Mouse (Mus musculus): ENCODE results near the gene Sox18. TPM values are rescaled to one million over a fixed set of nuclear protein-coding genes. Genes with fewer than 3 reads are reported as not detected.

Gene Sox18
- polyA plus RNA-seq (2012; rRNA removed), result 5.0 and 5.5 TPM in 2 replicates

DNA sequence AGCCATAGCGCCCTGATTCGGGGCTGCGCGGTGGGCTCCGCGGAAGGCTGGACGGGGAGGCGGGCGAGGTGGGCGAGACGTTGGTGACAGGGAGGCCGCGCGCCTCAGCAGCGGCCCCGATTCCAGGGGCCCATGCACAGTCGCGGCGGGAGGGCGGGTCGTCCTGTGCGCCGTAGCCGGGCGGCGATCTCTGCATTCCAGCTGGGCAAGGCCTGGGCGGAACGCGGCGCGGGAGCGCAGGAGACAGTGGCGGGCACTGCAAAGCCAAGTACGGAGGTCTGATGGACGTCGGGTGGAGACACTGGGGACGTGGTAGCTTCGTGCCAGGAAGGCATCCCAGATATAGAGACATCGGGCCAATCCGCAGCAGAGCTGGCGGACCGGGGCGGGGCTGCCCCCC, at the start of gene Sox18:
TSS of gene Sox18 (minus strand) at position 315 of the 400 bp plus-strand sequence.
- Histone ChIP-seq H3K4me1 (ENCODE audit: control insufficient read depth, insufficient read depth, low read length) (peaks cover 32% of the 10 kb centered on the region), H3K27me3 (ENCODE audit: control insufficient read depth, insufficient read depth, low read length) (no peaks in the 10 kb centered on the region), H3K27ac (ENCODE audit: control insufficient read depth, insufficient read depth, low read depth, low read length) (no peak within 1 kb of the TSS), H3K4me3 (ENCODE audit: control insufficient read depth, low read depth, low read length) (peak within 1 kb of the TSS; percentile 82), H3K36me3 (ENCODE audit: control insufficient read depth, insufficient read depth, low read length) (no peaks in the 10 kb centered on the region)
- no peak for TF ChIP-seq POLR2A (IDR thresholded peaks at IDR 0.05; ENCODE audit: control insufficient read depth, low read depth, low read length)
- TF ChIP-seq CTCF (IDR thresholded peaks at IDR 0.05; ENCODE audit: control insufficient read depth, insufficient read depth, insufficient replicate concordance, low read depth, low read length), result no peak

DNA sequence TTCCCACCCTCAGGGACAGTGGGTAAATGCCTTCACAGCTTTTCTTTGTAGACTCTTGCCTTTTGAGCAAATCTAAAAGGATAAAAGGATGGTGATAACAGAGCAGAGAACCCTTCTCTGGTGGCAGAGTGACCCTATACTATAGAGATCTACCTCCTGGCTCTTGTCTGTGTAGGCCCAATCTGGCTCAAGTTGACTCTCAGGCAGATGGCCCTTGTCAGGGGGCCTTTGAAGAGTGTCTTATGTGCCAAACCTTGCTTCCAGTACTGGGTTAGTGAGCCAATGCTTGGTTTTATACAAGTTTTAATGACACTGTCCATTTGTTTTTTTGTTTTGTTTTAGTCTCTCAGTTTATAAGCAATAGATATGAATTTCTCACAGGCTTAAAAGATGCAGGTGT, 49.8 kb upstream of the Sox18 start:
- no peaks in the 10 kb centered on the region for H3K36me3 ChIP-seq (ENCODE audit: control insufficient read depth, insufficient read depth, low read length)
- TF ChIP-seq CTCF (IDR thresholded peaks at IDR 0.05; ENCODE audit: control insufficient read depth, insufficient read depth, insufficient replicate concordance, low read depth, low read length) (no peak), POLR2A (IDR thresholded peaks at IDR 0.05; ENCODE audit: control insufficient read depth, low read depth, low read length) (no peak)
- H3K4me1 ChIP-seq (ENCODE audit: control insufficient read depth, insufficient read depth, low read length), result no peaks in the 10 kb centered on the region
- no peaks in the 10 kb centered on the region for H3K27me3 ChIP-seq (ENCODE audit: control insufficient read depth, insufficient read depth, low read length)
- no peak overlapping the region for H3K27ac ChIP-seq (ENCODE audit: control insufficient read depth, insufficient read depth, low read depth, low read length)
- H3K4me3 ChIP-seq (ENCODE audit: control insufficient read depth, low read depth, low read length), result no peak overlapping the region

DNA sequence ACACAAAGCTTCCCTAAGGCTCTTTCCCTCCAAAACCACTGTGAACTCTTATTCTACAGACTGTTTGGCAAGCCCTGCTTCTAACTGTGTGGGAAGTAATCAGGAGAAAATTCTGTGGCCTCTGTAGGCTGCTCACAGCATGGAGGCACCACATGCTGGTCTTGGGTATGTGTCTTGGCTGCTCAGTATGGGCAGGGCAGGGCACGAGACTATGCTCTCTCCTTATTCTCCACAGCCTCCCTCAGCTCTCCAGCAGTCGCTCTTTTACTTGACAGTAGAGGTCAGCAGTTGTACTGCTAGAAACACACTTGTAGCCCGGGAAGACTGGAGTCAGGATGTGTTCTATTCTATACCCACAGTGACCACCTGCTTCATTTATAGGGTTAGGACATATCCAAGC, 48.6 kb upstream of the Sox18 start:
- Histone ChIP-seq H3K27me3 (ENCODE audit: control insufficient read depth, insufficient read depth, low read length) (no peaks in the 10 kb centered on the region), H3K4me1 (ENCODE audit: control insufficient read depth, insufficient read depth, low read length) (peaks cover under 1% of the 10 kb centered on the region; the same call in 1 of the 2 replicates), H3K4me3 (ENCODE audit: control insufficient read depth, low read depth, low read length) (peak overlapping the region; percentile 39), H3K36me3 (ENCODE audit: control insufficient read depth, insufficient read depth, low read length) (no peaks in the 10 kb centered on the region), H3K27ac (ENCODE audit: control insufficient read depth, insufficient read depth, low read depth, low read length) (no peak overlapping the region)
- TF ChIP-seq POLR2A (IDR thresholded peaks at IDR 0.05; ENCODE audit: control insufficient read depth, low read depth, low read length) (no peak), CTCF (IDR thresholded peaks at IDR 0.05; ENCODE audit: control insufficient read depth, insufficient read depth, insufficient replicate concordance, low read depth, low read length) (no peak)

DNA sequence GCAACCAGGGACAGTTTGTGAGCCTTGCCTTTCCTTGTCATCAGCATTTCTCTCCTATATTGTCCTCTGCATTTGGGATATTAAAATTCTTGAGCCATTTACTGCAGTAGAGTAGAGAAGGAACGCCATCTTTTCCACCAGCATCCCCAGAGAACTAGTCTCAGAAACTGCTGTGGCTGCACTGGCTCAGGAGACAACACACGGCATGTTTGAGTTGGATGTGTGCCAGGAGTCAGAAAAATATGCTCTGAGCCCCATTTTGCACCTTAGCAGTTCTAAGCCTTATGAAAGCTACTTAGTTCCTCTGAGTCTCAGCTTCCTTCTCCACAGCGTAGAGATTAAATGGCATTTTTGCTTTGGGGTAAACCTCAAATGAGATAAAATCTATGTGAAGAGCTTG, 45.6 kb upstream of the Sox18 start:
- TF ChIP-seq POLR2A (IDR thresholded peaks at IDR 0.05; ENCODE audit: control insufficient read depth, low read depth, low read length), result no peak
- no peak for TF ChIP-seq CTCF (IDR thresholded peaks at IDR 0.05; ENCODE audit: control insufficient read depth, insufficient read depth, insufficient replicate concordance, low read depth, low read length)
- no peaks in the 10 kb centered on the region for H3K27me3 ChIP-seq (ENCODE audit: control insufficient read depth, insufficient read depth, low read length)
- H3K4me3 ChIP-seq (ENCODE audit: control insufficient read depth, low read depth, low read length), result 0 out of 2 replicates have a peak overlapping the region, but pooled peaks have one; percentile 18
- H3K4me1 ChIP-seq (ENCODE audit: control insufficient read depth, insufficient read depth, low read length), result peaks cover 5% of the 10 kb centered on the region
- H3K36me3 ChIP-seq (ENCODE audit: control insufficient read depth, insufficient read depth, low read length), result no peaks in the 10 kb centered on the region
- H3K27ac ChIP-seq (ENCODE audit: control insufficient read depth, insufficient read depth, low read depth, low read length), result no peak overlapping the region

DNA sequence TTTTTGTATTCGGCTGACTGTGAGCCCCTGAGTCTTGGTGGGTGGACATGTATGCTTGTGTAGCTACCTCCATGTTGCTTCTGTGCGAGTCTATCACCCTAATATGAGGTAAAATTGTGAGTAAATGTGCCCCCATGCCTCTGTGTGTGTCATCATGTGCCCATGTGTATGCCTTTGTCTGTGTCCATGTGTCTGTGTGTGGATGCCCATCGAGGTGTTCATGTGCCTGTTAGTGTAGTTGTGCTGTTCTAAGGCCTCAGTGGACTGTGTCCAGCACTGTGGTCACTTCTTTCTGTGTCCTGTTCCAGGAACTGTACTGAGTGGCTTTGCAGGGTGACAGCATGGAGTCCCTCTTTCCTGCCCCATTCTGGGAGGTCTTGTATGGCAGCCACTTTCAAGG, 43.9 kb upstream of the Sox18 start:
- Histone ChIP-seq H3K4me3 (ENCODE audit: control insufficient read depth, low read depth, low read length) (no peak overlapping the region), H3K4me1 (ENCODE audit: control insufficient read depth, insufficient read depth, low read length) (peaks cover 5% of the 10 kb centered on the region), H3K36me3 (ENCODE audit: control insufficient read depth, insufficient read depth, low read length) (no peaks in the 10 kb centered on the region), H3K27me3 (ENCODE audit: control insufficient read depth, insufficient read depth, low read length) (no peaks in the 10 kb centered on the region), H3K27ac (ENCODE audit: control insufficient read depth, insufficient read depth, low read depth, low read length) (no peak overlapping the region)
- TF ChIP-seq CTCF (IDR thresholded peaks at IDR 0.05; ENCODE audit: control insufficient read depth, insufficient read depth, insufficient replicate concordance, low read depth, low read length), result no peak
- TF ChIP-seq POLR2A (IDR thresholded peaks at IDR 0.05; ENCODE audit: control insufficient read depth, low read depth, low read length), result no peak

DNA sequence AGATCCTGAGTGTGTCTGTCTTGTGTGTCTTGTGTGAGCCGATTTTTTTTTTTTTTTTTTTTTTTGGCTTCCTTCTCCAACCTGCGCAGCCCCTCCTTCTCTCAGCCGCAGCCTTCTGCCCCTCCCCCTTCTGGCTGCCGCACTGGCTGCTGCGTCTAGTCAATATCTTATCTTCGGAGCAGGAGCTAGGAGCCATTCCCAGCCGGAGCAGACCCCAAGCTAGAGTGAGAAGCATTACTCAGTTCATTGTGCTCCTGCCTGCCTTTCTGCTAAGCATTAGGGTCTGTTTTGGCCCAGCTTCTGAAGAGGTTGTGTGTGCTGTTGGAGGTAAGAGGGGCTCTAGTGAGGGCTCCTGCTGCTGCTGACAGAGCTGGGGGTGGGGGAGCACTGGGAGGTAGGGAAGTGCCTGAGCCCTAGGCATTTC, 43.5 kb upstream of the Sox18 start, which contains the start of gene Oprl1:
TSS of gene Oprl1 (plus strand) at position 114 of the 424 bp plus-strand sequence.
- H3K27me3 ChIP-seq (ENCODE audit: control insufficient read depth, insufficient read depth, low read length), result no peaks in the 10 kb centered on the region
- H3K4me3 ChIP-seq (ENCODE audit: control insufficient read depth, low read depth, low read length), result no peak within 1 kb of the TSS
- H3K36me3 ChIP-seq (ENCODE audit: control insufficient read depth, insufficient read depth, low read length), result no peaks in the 10 kb centered on the region
- TF ChIP-seq POLR2A (IDR thresholded peaks at IDR 0.05; ENCODE audit: control insufficient read depth, low read depth, low read length), result no peak
- TF ChIP-seq CTCF (IDR thresholded peaks at IDR 0.05; ENCODE audit: control insufficient read depth, insufficient read depth, insufficient replicate concordance, low read depth, low read length), result no peak
- H3K4me1 ChIP-seq (ENCODE audit: control insufficient read depth, insufficient read depth, low read length), result peaks cover 5% of the 10 kb centered on the region
- H3K27ac ChIP-seq (ENCODE audit: control insufficient read depth, insufficient read depth, low read depth, low read length), result no peak within 1 kb of the TSS

DNA sequence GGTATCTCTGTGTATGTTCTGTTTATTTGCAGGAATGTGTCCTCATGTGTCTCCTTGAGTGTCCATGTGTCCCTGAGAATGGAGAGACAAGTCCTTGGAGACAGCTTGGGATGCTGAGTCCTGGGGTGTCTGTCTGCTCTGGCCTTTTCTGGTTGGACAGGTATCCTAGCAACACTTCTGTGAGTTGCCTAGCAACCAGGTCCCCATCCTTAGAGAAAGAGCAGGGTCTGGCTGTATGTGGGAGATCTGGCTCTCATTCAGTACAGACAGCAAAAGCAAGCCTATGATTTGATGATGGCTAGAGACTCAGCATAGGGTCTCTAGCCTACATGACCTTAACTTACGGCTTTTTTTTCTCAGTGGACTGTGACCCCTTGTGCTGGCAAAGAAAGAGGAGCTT, 42.3 kb upstream of the Sox18 start:
- Histone ChIP-seq H3K27ac (ENCODE audit: control insufficient read depth, insufficient read depth, low read depth, low read length) (no peak overlapping the region), H3K27me3 (ENCODE audit: control insufficient read depth, insufficient read depth, low read length) (no peaks in the 10 kb centered on the region), H3K4me3 (ENCODE audit: control insufficient read depth, low read depth, low read length) (no peak overlapping the region), H3K36me3 (ENCODE audit: control insufficient read depth, insufficient read depth, low read length) (no peaks in the 10 kb centered on the region), H3K4me1 (ENCODE audit: control insufficient read depth, insufficient read depth, low read length) (peaks cover 5% of the 10 kb centered on the region)
- TF ChIP-seq CTCF (IDR thresholded peaks at IDR 0.05; ENCODE audit: control insufficient read depth, insufficient read depth, insufficient replicate concordance, low read depth, low read length) (no peak), POLR2A (IDR thresholded peaks at IDR 0.05; ENCODE audit: control insufficient read depth, low read depth, low read length) (no peak)

DNA sequence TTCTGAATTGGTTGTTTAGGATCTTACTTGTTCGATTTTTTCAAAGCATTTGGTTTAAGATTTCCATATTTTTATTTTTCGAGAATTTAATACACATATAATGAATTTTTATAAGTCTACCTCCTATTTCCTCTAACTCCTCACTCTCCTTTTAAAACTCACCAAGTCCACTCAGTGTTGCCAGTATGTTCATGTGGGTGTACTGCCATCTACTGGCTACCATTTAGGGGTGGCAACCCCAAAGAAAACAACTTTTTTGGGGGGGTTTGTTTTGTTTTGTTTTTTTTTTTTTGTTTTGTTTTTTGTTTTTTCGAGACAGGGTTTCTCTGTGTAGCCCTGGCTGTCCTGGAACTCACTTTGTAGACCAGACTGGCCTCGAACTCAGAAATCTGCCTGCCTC, 35.2 kb upstream of the Sox18 start:
- no peaks in the 10 kb centered on the region for H3K27me3 ChIP-seq (ENCODE audit: control insufficient read depth, insufficient read depth, low read length)
- TF ChIP-seq POLR2A (IDR thresholded peaks at IDR 0.05; ENCODE audit: control insufficient read depth, low read depth, low read length), result no peak
- no peak for TF ChIP-seq CTCF (IDR thresholded peaks at IDR 0.05; ENCODE audit: control insufficient read depth, insufficient read depth, insufficient replicate concordance, low read depth, low read length)
- H3K4me3 ChIP-seq (ENCODE audit: control insufficient read depth, low read depth, low read length), result no peak overlapping the region
- H3K36me3 ChIP-seq (ENCODE audit: control insufficient read depth, insufficient read depth, low read length), result no peaks in the 10 kb centered on the region
- H3K4me1 ChIP-seq (ENCODE audit: control insufficient read depth, insufficient read depth, low read length), result no peaks in the 10 kb centered on the region
- H3K27ac ChIP-seq (ENCODE audit: control insufficient read depth, insufficient read depth, low read depth, low read length), result no peak overlapping the region

Data from testis, adult 2 months (tissue).